Mouse (Mus musculus): ENCODE measurements around the gene Fahd1.

Fahd1 gene

GRCm38 (mm10) chr17:24850065-24850772 lies at the start of gene Fahd1:
Gene Fahd1, minus strand, starts transcription at chr17:24850364.
- DNase-seq (ENCODE audit: low spot score in 2 of 2): peak; percentile 96

DNA sequence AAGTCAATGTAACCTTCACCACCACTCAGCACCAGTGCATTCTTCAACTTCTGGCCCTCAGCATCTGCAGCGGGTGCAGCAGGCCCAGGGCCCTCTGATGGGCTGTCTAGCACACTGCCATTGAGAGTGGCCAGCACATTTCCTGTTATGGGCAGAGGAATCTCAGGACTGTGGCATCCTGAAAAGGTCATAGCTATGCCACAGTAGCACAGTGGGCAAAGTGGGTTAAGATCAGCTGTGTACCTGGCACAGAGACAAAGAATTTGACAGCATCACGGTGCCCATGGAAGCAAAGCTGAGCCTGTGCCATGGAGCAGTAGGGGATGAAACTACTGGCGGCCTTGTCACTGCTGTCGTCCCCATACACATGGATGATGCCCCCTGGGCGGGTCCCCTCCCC lies 49.0 kb upstream of the Fahd1 start:
- DNase-seq (ENCODE audit: low spot score in 2 of 2): no peak

- no peak for DNase-seq (ENCODE audit: low spot score in 2 of 2)
Observed at GRCm38 (mm10) chr17:24898041-24898854, 48.1 kb upstream of the Fahd1 start.

DNA sequence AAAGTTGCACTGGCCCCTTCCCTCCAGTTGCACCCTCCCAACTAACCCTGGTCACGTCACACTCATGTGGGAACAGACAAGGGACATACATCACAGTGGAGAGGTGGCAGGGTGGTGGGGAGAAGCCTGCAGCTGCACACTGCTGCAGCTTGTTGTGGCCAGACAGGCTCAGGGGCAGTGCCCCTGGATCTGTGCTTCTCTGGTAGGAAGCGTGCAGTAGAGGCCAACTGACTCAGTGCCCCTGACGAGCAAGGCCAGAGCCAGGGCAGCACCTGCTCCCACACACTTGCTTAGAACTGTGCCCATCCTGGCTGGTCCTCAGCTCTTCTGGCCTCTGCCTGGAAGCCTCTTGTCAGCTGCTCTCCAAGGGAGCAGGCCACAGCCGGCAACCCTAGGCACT lies 47.4 kb upstream of the Fahd1 start:
- no peak for DNase-seq (ENCODE audit: low spot score in 2 of 2)

- DNase-seq (ENCODE audit: low spot score in 2 of 2): no peak
Observed at GRCm38 (mm10) chr17:24896993-24897269, 46.8 kb upstream of the Fahd1 start.

GRCm38 (mm10) chr17:24896241-24896992 lies 46.3 kb upstream of the Fahd1 start, which contains the start of gene Nme3:
Gene Nme3, plus strand, starts transcription at chr17:24896500.
- DNase-seq (ENCODE audit: low spot score in 2 of 2): peak; percentile 69 to 74

- DNase-seq (ENCODE audit: low spot score in 2 of 2): no peak
Observed at GRCm38 (mm10) chr17:24895571-24896240, 45.5 kb upstream of the Fahd1 start.

- DNase-seq (ENCODE audit: low spot score in 2 of 2): peak; percentile 87 to 89
Observed at GRCm38 (mm10) chr17:24894995-24895547, 44.9 kb upstream of the Fahd1 start, which contains the start of the genes Eme2 and Mrps34. Gene Eme2, minus strand, starts transcription at chr17:24895087. Gene Mrps34, plus strand, starts transcription at chr17:24895116.

DNA sequence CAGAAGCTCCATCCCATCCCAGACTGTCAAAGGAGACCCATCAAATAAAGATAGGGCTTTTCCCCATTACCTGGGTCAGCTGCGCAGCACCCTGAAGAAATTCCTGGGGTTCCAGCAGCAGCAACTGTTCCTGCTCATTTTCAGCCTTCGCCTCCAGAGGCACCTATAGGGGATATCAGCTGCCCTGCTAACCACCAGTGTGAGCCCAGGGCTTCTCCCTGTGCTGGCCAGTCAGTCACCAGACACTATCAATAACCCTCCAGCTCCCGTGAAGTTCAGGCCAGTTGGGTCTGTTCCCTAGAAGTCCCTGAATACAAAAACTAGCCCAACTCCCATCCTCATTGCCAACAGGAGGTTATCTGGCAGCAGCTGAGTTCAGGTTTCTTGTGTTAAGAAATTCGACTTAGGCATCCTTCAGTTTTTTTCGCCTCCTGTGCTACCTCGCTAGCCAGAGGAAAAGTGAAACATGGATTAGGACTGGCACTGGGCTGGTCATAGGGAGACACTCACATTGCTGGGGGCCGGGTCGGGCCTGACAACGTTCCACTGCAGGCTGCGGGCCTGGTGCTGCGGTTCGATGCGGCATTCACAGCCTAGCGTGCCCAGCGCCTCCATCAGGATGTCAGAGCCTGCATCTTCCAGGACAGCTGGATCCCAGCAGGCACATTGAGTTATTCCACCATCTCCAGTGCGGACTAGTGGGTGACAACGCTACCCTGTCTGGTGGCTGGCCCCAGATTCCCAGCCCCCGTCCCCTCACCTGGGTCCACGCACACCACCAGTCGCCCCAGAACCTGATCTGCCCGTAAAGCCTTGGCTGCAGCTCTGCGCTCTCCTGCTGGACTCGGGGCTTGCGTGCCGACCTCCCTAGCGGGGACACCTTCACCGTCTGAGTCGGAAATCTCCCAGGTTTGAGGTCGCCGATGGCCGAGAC lies 44.2 kb upstream of the Fahd1 start:
- no peak for DNase-seq (ENCODE audit: low spot score in 2 of 2)

DNA sequence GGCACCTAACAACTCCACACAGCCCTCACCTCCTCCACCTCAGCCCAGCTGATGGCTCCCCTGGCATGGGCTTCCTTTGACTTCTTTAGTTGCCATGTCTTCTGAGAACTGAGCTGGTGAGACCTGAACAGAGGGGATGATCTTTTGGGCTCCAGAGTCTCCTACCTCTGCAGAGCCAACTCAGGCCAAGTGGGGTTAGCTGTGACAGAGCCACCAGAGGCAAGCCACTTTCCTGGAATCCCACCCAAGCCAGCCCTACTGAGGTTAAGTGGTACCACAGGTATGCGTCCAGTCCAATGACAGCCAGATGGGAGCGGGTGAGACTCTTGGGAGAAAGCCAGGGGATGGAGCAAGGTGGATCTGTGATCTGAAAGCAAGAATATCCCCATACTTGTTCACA lies 43.1 kb upstream of the Fahd1 start:
- no peak for DNase-seq (ENCODE audit: low spot score in 2 of 2)

- DNase-seq (ENCODE audit: low spot score in 2 of 2): no peak
Observed at GRCm38 (mm10) chr17:24892785-24893184, 42.6 kb upstream of the Fahd1 start.

GRCm38 (mm10) chr17:24891321-24891720 lies 41.2 kb upstream of the Fahd1 start:
- no peak for DNase-seq (ENCODE audit: low spot score in 2 of 2)

GRCm38 (mm10) chr17:24890151-24891092 lies 40.3 kb upstream of the Fahd1 start:
- no peak for DNase-seq (ENCODE audit: low spot score in 2 of 2)

GRCm38 (mm10) chr17:24888862-24889261 lies 38.7 kb upstream of the Fahd1 start:
- DNase-seq (ENCODE audit: low spot score in 2 of 2): no peak

DNA sequence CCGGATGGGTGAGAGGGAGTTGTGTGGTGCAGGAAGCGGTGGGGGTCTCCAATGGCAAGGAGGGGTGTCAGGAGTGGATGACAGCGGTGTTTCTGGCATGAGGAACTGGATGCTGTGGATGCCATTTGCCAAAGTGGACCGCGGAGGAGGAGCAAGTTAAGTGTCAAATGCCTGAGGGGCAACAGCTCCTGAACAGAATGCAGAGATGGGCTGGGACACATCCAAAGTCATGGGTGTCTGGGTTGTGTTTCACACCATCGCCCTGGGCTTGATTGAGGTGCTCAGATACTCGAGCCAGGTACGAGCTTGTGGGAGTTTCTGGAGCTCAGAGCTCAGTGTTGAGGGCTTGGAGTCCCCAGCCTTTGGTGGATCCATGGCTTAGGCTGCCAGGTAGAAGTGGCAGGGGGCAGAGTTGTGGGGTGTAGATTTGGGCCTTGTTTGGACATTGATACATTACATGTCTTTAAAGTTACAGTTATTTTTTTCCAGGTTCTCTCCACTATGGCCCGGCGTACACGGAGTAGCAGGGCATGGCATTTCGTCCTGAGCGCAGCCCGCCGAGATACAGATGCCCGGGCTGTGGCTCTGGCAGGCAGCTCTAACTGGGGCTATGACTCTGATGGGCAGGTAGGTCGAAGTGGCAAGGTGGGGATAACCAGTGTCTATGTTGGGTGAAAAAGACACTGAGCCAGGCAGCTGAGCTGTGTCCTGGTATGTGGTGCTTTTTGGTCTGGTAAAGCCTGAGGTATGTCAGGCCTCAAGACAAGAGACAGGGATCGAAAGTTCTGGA lies 37.3 kb upstream of the Fahd1 start:
- no peak for DNase-seq (ENCODE audit: low spot score in 2 of 2)

GRCm38 (mm10) chr17:24886932-24887271 lies 36.7 kb upstream of the Fahd1 start:
- no peak for DNase-seq (ENCODE audit: low spot score in 2 of 2)

GRCm38 (mm10) chr17:24886134-24886931 lies 36.2 kb upstream of the Fahd1 start, which contains the start of the genes Nubp2 and Spsb3:
Gene Nubp2, minus strand, starts transcription at chr17:24886349.
Gene Spsb3, plus strand, starts transcription at chr17:24886643.
- peak; percentile 97 to 100 for DNase-seq (ENCODE audit: low spot score in 2 of 2)

Measured in frontal cortex, postnatal 36 days (tissue).